Mouse (Mus musculus) C2C12 (cell line): ENCODE measurements around the gene Hapln4. TPM values are rescaled to one million over a fixed set of nuclear protein-coding genes. Genes with fewer than 3 reads are reported as not detected.
"Not testable (repeated sequence)": the region's sequence is repeated elsewhere in the genome, so short reads cannot be mapped to it uniquely, and the experiment has no call there.

Experiments
- H3K27me3 ChIP-seq: one replicate; pipeline ENCODE4 v1.6.1; 2011; ENCODE audit not compliant: control insufficient read depth, insufficient read depth, insufficient read length
- H3K36me3 ChIP-seq: one replicate; pipeline ENCODE4 v1.6.1; 2011; ENCODE audit not compliant: control insufficient read depth, insufficient read depth
- H3K4me3 ChIP-seq: one replicate; pipeline ENCODE4 v1.5.1; 2011; ENCODE audit warnings: mild to moderate bottlenecking, control low read depth; ENCODE audit not compliant: poor library complexity, insufficient read depth, severe bottlenecking
- H3K79me2 ChIP-seq: one replicate; pipeline ENCODE4 v1.6.1; 2011; ENCODE audit not compliant: control insufficient read depth, insufficient read depth
- H3K79me3 ChIP-seq: one replicate; pipeline ENCODE4 v1.6.1; 2011; ENCODE audit warnings: low read depth, control low read depth
- H3ac ChIP-seq: one replicate; pipeline ENCODE3; 2011; ENCODE audit warnings: low read depth; ENCODE audit not compliant: control insufficient read depth, insufficient read length
- CEBPB ChIP-seq: IDR thresholded peaks from one replicate; pipeline ENCODE4 v1.6.1; 2011; ENCODE audit warnings: low read depth, mild to moderate bottlenecking, control low read depth, moderate library complexity
- CTCF ChIP-seq: IDR thresholded peaks from one replicate; pipeline ENCODE4 v1.5.1; 2011; ENCODE audit not compliant: control insufficient read depth, insufficient read depth, insufficient read length
- FOSL1 ChIP-seq: IDR thresholded peaks from one replicate; pipeline ENCODE4 v1.8.0; 2011; ENCODE audit warnings: mild to moderate bottlenecking, low read length; ENCODE audit not compliant: poor library complexity, insufficient read depth, severe bottlenecking
- MAX ChIP-seq: IDR thresholded peaks from one replicate; pipeline ENCODE4 v1.6.1; 2011; ENCODE audit warnings: mild to moderate bottlenecking, control low read depth
- MYOD1 ChIP-seq: IDR thresholded peaks from one replicate; pipeline ENCODE4 v1.6.1; 2011; ENCODE audit warnings: low read depth; ENCODE audit not compliant: control insufficient read depth, insufficient read length
- MYOG ChIP-seq: IDR thresholded peaks from one replicate; pipeline ENCODE4 v1.6.1; 2011; ENCODE audit not compliant: control insufficient read depth, insufficient read length; ENCODE audit errors: extremely low read depth
- USF1 ChIP-seq: IDR thresholded peaks from one replicate; pipeline ENCODE4 v1.6.1; 2011; ENCODE audit warnings: low read depth, mild to moderate bottlenecking, control low read depth, moderate library complexity
- polyA plus RNA-seq: library from polyadenylated mRNA; unstranded; fragments of >200 nt; fragmentation: generic; extraction: Trizol; gene quantifications from one replicate; pipeline ENCODE4 v1.2.1, GENCODE M21; 2012; ENCODE audit warnings: missing spikeins

Gene Hapln4
- polyA plus RNA-seq, 1 experiment = 1.0 TPM

DNA sequence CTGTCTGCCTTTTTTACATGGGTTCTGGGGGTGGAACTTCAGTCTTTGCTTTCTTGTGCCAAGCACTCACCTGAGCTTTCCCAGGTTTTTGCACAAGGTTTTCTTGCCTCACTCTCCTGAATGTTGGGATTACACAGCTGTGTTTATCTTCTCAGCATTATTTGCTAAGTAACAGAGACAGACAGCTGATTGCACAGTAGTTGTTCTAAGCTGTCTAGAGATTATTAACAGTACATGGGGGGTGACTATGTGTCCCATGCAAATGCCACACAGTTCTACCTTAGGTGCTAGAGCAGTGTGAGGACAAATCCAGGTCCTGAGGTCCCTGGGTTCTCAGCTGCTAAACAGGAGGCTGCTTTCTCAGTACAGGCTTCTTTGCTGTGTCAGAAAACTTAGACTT, 33.6 kb upstream of the Hapln4 start:
- TF ChIP-seq USF1 (no peak), MAX (no peak), MYOD1 (no peak), MYOG (no peak), CEBPB (no peak), FOSL1 (no peak), CTCF (no peak)
- Histone ChIP-seq H3K27me3 (no peaks in the 10 kb centered on the region), H3K79me3 (peaks cover 17% of the 10 kb centered on the region), H3ac (no peak overlapping the region), H3K79me2 (peaks cover 45% of the 10 kb centered on the region), H3K4me3 (no peak overlapping the region), H3K36me3 (peaks cover 34% of the 10 kb centered on the region)

DNA sequence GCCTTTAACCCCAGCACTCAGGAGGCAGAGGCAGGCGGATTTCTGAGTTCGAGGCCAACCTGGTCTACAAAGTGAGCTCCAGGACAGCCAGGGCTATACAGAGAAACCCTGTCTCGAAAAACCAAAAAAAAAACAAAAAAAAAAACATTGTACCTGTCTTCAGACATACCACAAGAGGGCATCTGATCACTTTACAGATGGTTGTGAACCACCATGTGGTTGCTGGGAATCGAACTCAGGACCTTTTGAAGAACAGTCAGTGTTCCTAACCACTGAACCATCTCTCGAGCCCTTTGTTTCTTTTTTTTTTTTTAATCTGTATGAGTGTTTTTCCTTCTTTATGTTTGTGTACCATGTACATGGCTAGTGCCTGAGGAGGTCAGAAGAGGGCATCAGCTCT, 32.8 kb upstream of the Hapln4 start:
- not testable (repeated sequence) for H3ac ChIP-seq, H3K27me3 ChIP-seq, H3K4me3 ChIP-seq
- H3K79me2 ChIP-seq = peaks cover 37% of the 10 kb centered on the region
- peaks cover 34% of the 10 kb centered on the region for H3K36me3 ChIP-seq
- peaks cover 14% of the 10 kb centered on the region for H3K79me3 ChIP-seq

DNA sequence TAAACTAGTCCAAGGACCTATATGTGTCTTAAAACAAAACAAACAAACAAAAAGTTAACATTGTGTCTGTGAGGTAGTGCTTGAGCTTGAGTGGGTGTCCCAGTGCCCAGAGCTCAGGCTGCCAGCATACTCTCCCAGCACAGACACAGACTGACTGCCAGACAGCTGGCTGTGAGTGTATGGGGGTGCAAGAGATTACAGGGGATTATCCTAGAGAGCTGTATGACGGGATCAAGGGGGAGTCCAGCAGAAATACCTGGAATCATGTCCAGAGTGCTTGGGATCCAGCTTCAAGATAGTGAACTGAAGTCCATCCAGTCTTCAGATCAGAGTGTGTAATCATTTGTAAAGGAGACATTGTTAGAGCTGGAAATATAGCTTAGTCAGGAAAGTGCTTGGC, 25.5 kb upstream of the Hapln4 start:
- no peaks in the 10 kb centered on the region for H3K79me3 ChIP-seq
- no peaks in the 10 kb centered on the region for H3K27me3 ChIP-seq
- H3ac ChIP-seq = no peak overlapping the region
- no peak for TF ChIP-seq CTCF
- TF ChIP-seq USF1 = no peak
- TF ChIP-seq MAX = no peak
- no peak for TF ChIP-seq CEBPB
- no peak for TF ChIP-seq MYOD1
- TF ChIP-seq FOSL1 = no peak
- TF ChIP-seq MYOG = no peak
- peaks cover 53% of the 10 kb centered on the region for H3K36me3 ChIP-seq
- no peak overlapping the region for H3K4me3 ChIP-seq
- no peaks in the 10 kb centered on the region for H3K79me2 ChIP-seq

DNA sequence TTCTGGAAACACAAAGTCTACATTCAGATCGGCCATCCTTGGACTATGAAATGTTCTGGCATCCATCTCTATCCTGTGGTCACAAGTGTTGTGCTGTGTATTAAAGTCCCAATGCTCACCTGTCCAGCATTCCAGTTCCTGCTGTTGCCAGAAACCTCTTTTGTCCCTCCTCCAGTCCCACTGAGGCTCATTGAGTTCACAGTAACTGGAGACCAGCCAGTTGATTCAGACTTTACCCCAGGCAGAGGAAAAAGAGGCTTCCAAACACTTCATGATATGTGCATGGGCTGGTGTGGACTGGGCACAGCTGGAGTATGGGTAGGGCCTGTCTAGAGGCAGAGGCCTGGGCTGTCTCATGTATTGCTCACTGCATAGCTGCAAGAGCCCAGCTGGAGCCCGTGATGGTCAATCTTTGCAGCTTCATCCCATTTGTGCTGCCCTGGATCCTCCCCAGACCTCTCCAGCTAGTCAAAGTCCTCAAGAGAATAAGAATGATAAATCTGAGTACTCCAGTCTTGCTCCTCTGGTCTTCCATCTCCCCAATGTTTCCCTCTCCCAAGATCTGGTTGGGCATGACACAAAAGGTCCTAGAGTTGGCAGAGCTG, 11.3 kb upstream of the Hapln4 start:
- Histone ChIP-seq H3K79me2 (no peaks in the 10 kb centered on the region), H3K27me3 (no peaks in the 10 kb centered on the region), H3ac (no peak overlapping the region), H3K79me3 (no peaks in the 10 kb centered on the region), H3K4me3 (no peak overlapping the region), H3K36me3 (peaks cover 20% of the 10 kb centered on the region)
- TF ChIP-seq MAX (no peak), FOSL1 (no peak), CEBPB (no peak), MYOG (no peak), USF1 (no peak), CTCF (no peak), MYOD1 (no peak)

DNA sequence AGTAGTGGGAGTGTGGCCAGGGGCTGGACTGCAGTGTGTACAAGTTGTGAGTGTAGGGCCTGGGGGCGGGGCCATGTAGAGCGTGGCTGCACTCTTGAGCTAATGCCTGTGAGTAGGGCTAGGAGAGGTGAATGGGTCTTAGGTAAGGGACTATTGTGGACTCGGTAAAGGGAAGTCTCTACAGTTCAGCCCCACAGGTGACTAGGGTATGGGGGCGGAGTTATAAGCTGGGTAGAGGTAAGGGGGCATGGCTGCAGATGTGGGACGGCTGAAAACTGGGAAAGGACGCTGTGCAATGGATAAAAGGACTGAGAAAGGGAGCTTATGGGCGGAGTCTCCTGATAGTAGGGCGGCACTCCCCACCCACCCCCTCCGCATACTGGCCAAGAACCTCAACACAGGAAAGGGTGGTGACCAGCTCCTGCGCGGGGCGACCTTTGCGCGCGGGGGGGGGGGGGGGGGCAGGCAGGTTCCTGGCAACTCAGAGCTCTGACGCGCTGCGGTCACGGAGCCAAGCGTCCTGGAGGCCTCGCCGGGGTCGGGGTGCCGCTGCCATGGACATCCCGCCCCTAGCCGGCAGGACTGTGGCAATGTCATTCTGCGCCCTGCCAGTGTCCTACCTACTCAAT, 10.7 kb upstream of the Hapln4 start, which contains the start of gene Tm6sf2:
TSS of gene Tm6sf2 (plus strand) at position 484 of the 629 bp plus-strand sequence.
- H3K27me3 ChIP-seq = no peaks in the 10 kb centered on the region
- no peak for TF ChIP-seq USF1
- TF ChIP-seq CTCF = no peak
- TF ChIP-seq FOSL1 = no peak
- TF ChIP-seq CEBPB = no peak
- no peak for TF ChIP-seq MAX
- no peak for TF ChIP-seq MYOD1
- no peak for TF ChIP-seq MYOG
- no peaks in the 10 kb centered on the region for H3K79me2 ChIP-seq
- H3K79me3 ChIP-seq = no peaks in the 10 kb centered on the region
- peaks cover 20% of the 10 kb centered on the region for H3K36me3 ChIP-seq
- no peak within 1 kb of the TSS for H3ac ChIP-seq
- no peak within 1 kb of the TSS for H3K4me3 ChIP-seq

DNA sequence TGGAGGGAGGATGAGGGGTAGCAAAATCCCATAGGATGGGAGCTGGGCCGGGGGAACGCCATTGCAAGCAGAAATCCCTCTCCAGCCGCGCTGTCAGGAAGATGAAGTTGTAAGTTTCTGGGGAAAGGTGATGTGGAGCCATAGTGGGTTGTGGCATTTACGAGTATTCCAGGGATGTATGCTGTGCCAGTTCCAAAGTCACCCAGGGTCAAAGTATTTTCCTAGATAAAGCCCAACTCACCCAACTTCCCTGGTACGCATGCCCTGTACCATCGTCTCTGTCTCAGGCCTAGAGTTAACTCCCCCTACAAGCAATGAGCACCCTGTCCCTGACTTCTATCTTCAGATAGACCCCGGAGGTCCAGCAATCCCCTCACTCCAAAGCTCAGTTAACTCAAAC, 10.1 kb upstream of the Hapln4 start:
- TF ChIP-seq CEBPB (no peak), MYOG (no peak), MYOD1 (no peak), MAX (no peak), FOSL1 (no peak), CTCF (no peak), USF1 (no peak)
- Histone ChIP-seq H3K4me3 (no peak overlapping the region), H3K79me2 (no peaks in the 10 kb centered on the region)

More for the DNA sequence above, 10.1 kb upstream of the Hapln4 start:
- peaks cover 20% of the 10 kb centered on the region for H3K36me3 ChIP-seq
- H3K79me3 ChIP-seq = no peaks in the 10 kb centered on the region
- no peaks in the 10 kb centered on the region for H3K27me3 ChIP-seq
- H3ac ChIP-seq = no peak overlapping the region
